Mouse (Mus musculus) testis, postnatal 14 days (tissue): ENCODE measurements around the gene Stap1.

Source experiments
- DNase-seq: peaks from one replicate; pipeline ENCODE4 v3.0.0; 2021; ENCODE audit warnings: low spot score

Gene Stap1

GRCm38 (mm10) chr5:86071538-86071937, at the start of gene Stap1:
TSS of gene Stap1 (plus strand) at chr5:86071746.
- DNase-seq, result no peak

- no peak for DNase-seq
Measured at GRCm38 (mm10) chr5:86029820-86030219, 41.7 kb upstream of the Stap1 start.

GRCm38 (mm10) chr5:86063501-86063900, 8.0 kb upstream of the Stap1 start:
- DNase-seq, result no peak

- peak; percentile 97 for DNase-seq
Measured at GRCm38 (mm10) chr5:86065101-86065875, 6.3 kb upstream of the Stap1 start, which contains the start of gene Cenpc1. TSS of gene Cenpc1 (minus strand) at chr5:86065583.

GRCm38 (mm10) chr5:86065876-86066550, 5.5 kb upstream of the Stap1 start:
- no peak for DNase-seq

GRCm38 (mm10) chr5:86066551-86066929, 5.0 kb upstream of the Stap1 start:
- DNase-seq, result peak; percentile 63

GRCm38 (mm10) chr5:86068451-86068850, 3.1 kb upstream of the Stap1 start:
- DNase-seq, result no peak

- DNase-seq, result no peak
Measured at GRCm38 (mm10) chr5:86069121-86069520, 2.4 kb upstream of the Stap1 start.

GRCm38 (mm10) chr5:86072756-86073386, 1.3 kb downstream of the Stap1 start:
- DNase-seq, result no peak

- no peak for DNase-seq
Measured at GRCm38 (mm10) chr5:86078720-86079334, 7.3 kb downstream of the Stap1 start.

- no peak for DNase-seq
Measured at GRCm38 (mm10) chr5:86083987-86084386, 12.4 kb downstream of the Stap1 start.

GRCm38 (mm10) chr5:86084979-86085378, 13.4 kb downstream of the Stap1 start:
- DNase-seq, result no peak

GRCm38 (mm10) chr5:86086751-86087150, 15.2 kb downstream of the Stap1 start:
- no peak for DNase-seq

GRCm38 (mm10) chr5:86094754-86095153, 23.2 kb downstream of the Stap1 start:
- no peak for DNase-seq

- DNase-seq, result no peak
Measured at GRCm38 (mm10) chr5:86098988-86099387, 27.4 kb downstream of the Stap1 start.

- DNase-seq, result no peak
Measured at GRCm38 (mm10) chr5:86100621-86101020, 29.1 kb downstream of the Stap1 start.

GRCm38 (mm10) chr5:86102176-86102575, 30.6 kb downstream of the Stap1 start:
- DNase-seq, result no peak

- DNase-seq, result no peak
Measured at GRCm38 (mm10) chr5:86106610-86107009, 35.1 kb downstream of the Stap1 start.

- DNase-seq, result no peak
Measured at GRCm38 (mm10) chr5:86111074-86111473, 39.5 kb downstream of the Stap1 start.

- DNase-seq, result no peak
Measured at GRCm38 (mm10) chr5:86113037-86113436, 41.5 kb downstream of the Stap1 start.

- no peak for DNase-seq
Measured at GRCm38 (mm10) chr5:86113997-86114396, 42.5 kb downstream of the Stap1 start.

- no peak for DNase-seq
Measured at GRCm38 (mm10) chr5:86118457-86119094, 47.0 kb downstream of the Stap1 start.
